Mouse (Mus musculus): ENCODE results near the gene Dnah9. TPM values are rescaled to one million over a fixed set of nuclear protein-coding genes. Genes with fewer than 3 reads are reported as not detected.

The Dnah9 gene
- polyA plus RNA-seq, 1 experiment from 2014 or later: 0.11 TPM

DNA sequence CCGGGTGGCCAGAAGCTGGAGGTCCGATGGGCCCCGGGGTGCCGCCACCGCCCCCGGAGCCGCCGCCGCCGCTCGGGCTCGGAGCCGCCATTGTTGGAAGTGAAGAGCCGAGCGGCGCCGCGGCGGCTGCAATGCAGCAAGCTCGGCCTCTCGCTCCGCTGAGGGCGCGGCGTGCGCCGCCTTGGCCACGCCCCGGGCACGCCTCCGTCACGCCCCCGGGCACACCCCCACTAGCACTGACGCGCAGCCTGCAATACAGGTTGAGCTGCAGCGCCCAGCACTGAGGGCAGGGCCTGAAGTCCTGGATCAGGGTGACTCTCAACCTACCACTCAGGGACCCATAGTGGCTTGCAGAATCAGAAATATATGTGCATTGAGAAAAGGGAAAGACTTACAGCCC lies 380.2 kb downstream of the Dnah9 start, which contains the start of gene Map2k4:
Map2k4 (minus strand) TSS at position 144 of the 400 bp plus-strand sequence.
- DNase-seq (ENCODE audit: low spot score) (peak; percentile 97), ATAC-seq (ENCODE audit: low FRiP score, low TSS enrichment) (peak; percentile 100)
- Histone ChIP-seq H3K36me3 (ENCODE audit: control insufficient read depth, insufficient read depth, low read length) (no peaks in the 10 kb centered on the region), H3K9ac (ENCODE audit: low read length) (peak within 1 kb of the TSS; percentile 99), H3K9me3 (ENCODE audit: control insufficient read depth, low read length) (no peaks in the 10 kb centered on the region), H3K4me2 (replicated peaks; ENCODE audit: low read depth) (peak within 1 kb of the TSS; percentile 74), H3K27ac (replicated peaks) (peak within 1 kb of the TSS; percentile 92), H3K27me3 (ENCODE audit: control insufficient read depth, insufficient read depth, low read length) (no peaks in the 10 kb centered on the region), H3K4me1 (replicated peaks; ENCODE audit: control insufficient read depth, insufficient read depth) (no peaks in the 10 kb centered on the region), H3K4me3 (ENCODE audit: low read depth, low read length) (peak within 1 kb of the TSS; percentile 92)
- TF ChIP-seq CTCF (IDR thresholded peaks at IDR 0.05; ENCODE audit: low read depth): peak; percentile 17; the same call in 1 of the 2 replicates
- no peak for TF ChIP-seq EP300 (optimal IDR thresholded peaks at IDR 0.05)
- under 1% methylated on average over 36 of the region's 36 CpGs for WGBS

DNA sequence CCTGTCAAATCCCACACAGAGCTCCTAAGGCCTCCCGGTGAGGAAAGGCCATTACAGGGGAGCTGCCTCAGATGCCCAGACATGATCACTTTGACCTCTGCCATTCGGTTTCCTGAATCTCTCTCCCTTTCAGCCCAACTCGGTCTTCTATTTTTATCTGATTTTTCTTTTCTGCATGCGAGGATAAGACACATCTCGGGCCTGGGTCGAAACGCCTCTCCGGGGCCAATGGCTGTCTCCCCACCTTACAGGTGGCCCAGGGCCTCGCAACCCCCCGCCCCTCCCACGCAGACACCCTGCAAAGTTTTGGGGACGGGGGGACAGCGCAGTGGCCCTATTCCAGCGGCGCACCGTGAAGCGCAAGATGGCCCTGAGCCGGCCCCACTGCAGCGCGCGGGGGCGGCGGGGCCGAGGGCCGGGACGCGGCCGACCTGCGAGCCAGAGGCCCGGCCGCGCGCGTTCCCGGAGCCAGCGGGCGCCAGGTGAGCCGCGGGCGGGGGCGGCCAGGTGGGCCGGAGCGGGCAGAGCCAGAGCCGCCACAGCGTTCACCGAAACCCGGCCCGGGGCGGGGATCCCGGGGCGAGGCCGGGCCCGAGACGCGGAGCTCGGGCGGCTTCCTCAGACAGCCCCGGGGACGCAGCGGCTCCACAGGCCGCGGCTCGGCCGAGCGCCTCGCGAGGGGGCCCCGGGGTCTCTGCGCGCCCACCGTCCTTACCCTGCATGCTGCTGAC lies 380.8 kb downstream of the Dnah9 start:
- no peaks in the 10 kb centered on the region for H3K36me3 ChIP-seq (ENCODE audit: control insufficient read depth, insufficient read depth, low read length)
- TF ChIP-seq CTCF (IDR thresholded peaks at IDR 0.05; ENCODE audit: low read depth) (no peak), EP300 (optimal IDR thresholded peaks at IDR 0.05) (no peak)
- peak overlapping the region; percentile 99 for H3K9ac ChIP-seq (ENCODE audit: low read length)
- H3K4me3 ChIP-seq (ENCODE audit: low read depth, low read length): peak overlapping the region; percentile 92
- H3K4me2 ChIP-seq (replicated peaks; ENCODE audit: low read depth): peak overlapping the region; percentile 74
- no peaks in the 10 kb centered on the region for H3K4me1 ChIP-seq (replicated peaks; ENCODE audit: control insufficient read depth, insufficient read depth)
- peak; percentile 82 for ATAC-seq (ENCODE audit: low FRiP score, low TSS enrichment)
- peak overlapping the region; percentile 92 for H3K27ac ChIP-seq (replicated peaks)
- H3K27me3 ChIP-seq (ENCODE audit: control insufficient read depth, insufficient read depth, low read length): no peaks in the 10 kb centered on the region
- no peaks in the 10 kb centered on the region for H3K9me3 ChIP-seq (ENCODE audit: control insufficient read depth, low read length)
- DNase-seq (ENCODE audit: low spot score): no peak
- WGBS: under 1% methylated on average over 63 of the region's 71 CpGs

DNA sequence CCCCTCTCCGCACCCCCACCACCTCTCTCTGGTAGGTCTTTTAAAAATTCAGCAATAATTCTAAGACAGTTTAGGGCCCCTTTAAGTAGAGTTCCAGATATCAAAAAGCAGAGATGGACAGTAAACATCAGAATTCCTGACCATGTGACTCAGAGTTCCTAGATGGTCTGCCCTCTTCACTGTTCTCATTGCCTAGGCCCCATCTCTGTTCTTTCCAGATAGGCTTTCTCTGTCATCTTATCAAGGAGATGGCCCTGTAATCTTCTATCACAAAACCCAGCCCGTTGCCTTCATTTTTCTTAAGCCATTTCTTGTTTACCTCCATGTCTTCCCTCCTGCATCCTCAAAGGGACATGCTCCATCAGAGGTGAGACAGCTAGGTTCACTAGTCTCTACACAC lies 382.2 kb downstream of the Dnah9 start:
- H3K27me3 ChIP-seq (ENCODE audit: control insufficient read depth, insufficient read depth, low read length): no peaks in the 10 kb centered on the region
- no peak overlapping the region for H3K9ac ChIP-seq (ENCODE audit: low read length)
- no peak overlapping the region for H3K4me3 ChIP-seq (ENCODE audit: low read depth, low read length)
- 69% methylated on average over 2 of the region's 2 CpGs for WGBS
- DNase-seq (ENCODE audit: low spot score): no peak
- H3K4me1 ChIP-seq (replicated peaks; ENCODE audit: control insufficient read depth, insufficient read depth): no peaks in the 10 kb centered on the region
- no peaks in the 10 kb centered on the region for H3K9me3 ChIP-seq (ENCODE audit: control insufficient read depth, low read length)
- TF ChIP-seq EP300 (optimal IDR thresholded peaks at IDR 0.05) (no peak), CTCF (IDR thresholded peaks at IDR 0.05; ENCODE audit: low read depth) (no peak)
- H3K36me3 ChIP-seq (ENCODE audit: control insufficient read depth, insufficient read depth, low read length): no peaks in the 10 kb centered on the region
- H3K27ac ChIP-seq (replicated peaks): no peak overlapping the region
- 0 out of 2 replicates have a peak overlapping the region, but pooled peaks have one; percentile 74 for H3K4me2 ChIP-seq (replicated peaks; ENCODE audit: low read depth)
- no peak for ATAC-seq (ENCODE audit: low FRiP score, low TSS enrichment)

DNA sequence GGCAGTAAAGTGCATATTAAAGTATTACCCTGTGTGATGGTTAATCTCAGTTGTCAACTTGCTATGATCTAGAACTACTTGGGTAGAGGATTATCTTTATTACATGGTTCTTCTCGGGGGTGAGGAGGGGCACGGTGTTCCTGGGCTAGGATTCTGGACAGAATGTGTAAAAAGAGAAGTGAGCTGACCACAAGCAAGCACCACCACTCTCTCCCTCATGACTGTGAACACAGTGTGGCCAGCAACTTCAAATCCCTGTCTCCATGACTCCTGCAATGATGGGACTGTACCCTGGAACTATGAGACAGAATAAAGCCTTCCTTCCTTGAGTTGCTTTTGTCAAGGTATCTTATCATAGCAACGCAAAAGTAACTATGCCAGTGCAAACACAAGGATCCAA lies 386.8 kb downstream of the Dnah9 start:
- H3K4me3 ChIP-seq (ENCODE audit: low read depth, low read length): no peak overlapping the region
- no peaks in the 10 kb centered on the region for H3K36me3 ChIP-seq (ENCODE audit: control insufficient read depth, insufficient read depth, low read length)
- peaks cover 7% of the 10 kb centered on the region for H3K4me1 ChIP-seq (replicated peaks; ENCODE audit: control insufficient read depth, insufficient read depth)
- TF ChIP-seq CTCF (IDR thresholded peaks at IDR 0.05; ENCODE audit: low read depth) (no peak), EP300 (optimal IDR thresholded peaks at IDR 0.05) (no peak)
- DNase-seq (ENCODE audit: low spot score) (no peak), ATAC-seq (ENCODE audit: low FRiP score, low TSS enrichment) (peak; percentile 58; the same call in 1 of the 2 replicates)
- no peak overlapping the region for H3K9ac ChIP-seq (ENCODE audit: low read length)
- 63% methylated on average over 3 of the region's 3 CpGs for WGBS
- no peak overlapping the region for H3K27ac ChIP-seq (replicated peaks)
- no peaks in the 10 kb centered on the region for H3K27me3 ChIP-seq (ENCODE audit: control insufficient read depth, insufficient read depth, low read length)
- H3K4me2 ChIP-seq (replicated peaks; ENCODE audit: low read depth): no peak overlapping the region
- no peaks in the 10 kb centered on the region for H3K9me3 ChIP-seq (ENCODE audit: control insufficient read depth, low read length)
